Mouse (Mus musculus) G1E (cell line): ENCODE measurements at regions not wholly inside any gene's neighbourhood (a gene's known extent, or its start where the extent isn't known, plus 50 kb on each side); places are given as distances from the start of the nearest gene placed in this dataset.

Experiments used
- CTCF ChIP-seq: IDR thresholded peaks from 2 replicates; pipeline ENCODE4 v1.5.1; 2012; ENCODE audit warnings: low read depth, low read length, inconsistent platforms, mixed read lengths
- GATA1 ChIP-seq: IDR thresholded peaks from 2 replicates; pipeline ENCODE4 v1.6.1; 2012; ENCODE audit warnings: borderline replicate concordance, low read length, inconsistent platforms, mixed read lengths
- GATA2 ChIP-seq: IDR thresholded peaks from 2 replicates; pipeline ENCODE4 v1.6.1; 2012; ENCODE audit warnings: low read depth, low read length, inconsistent platforms, borderline replicate concordance
- POLR2AphosphoS5 ChIP-seq: IDR thresholded peaks from 2 replicates; pipeline ENCODE4 v1.6.1; 2012; ENCODE audit warnings: low read depth, low read length, inconsistent platforms; ENCODE audit not compliant: insufficient replicate concordance
- TAL1 ChIP-seq: conservative IDR thresholded peaks from 2 replicates; pipeline ENCODE4 v1.6.1; 2012; ENCODE audit warnings: low read depth, low read length, inconsistent platforms, mixed read lengths

DNA sequence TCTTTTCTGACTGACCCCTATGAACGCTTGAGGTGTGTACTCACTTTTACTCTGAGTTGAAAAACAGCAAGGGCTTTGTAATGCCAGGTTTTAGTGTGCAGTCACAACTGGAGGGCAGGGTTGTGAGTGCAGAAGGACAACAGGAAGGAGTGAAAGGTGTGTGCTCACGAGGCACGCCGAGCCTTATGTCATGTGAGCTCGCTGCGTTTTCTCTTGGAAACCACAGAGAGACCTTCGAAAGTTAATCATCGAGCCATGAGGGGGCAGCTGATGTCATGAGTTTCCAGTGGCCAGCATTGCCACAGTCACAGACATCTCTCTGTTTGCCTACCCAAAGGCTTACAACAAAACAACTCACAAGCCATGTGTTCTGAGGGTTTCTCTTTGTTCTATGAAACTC lies 70.0 kb upstream of the Tut7 start:
- TF ChIP-seq CTCF (no peak), TAL1 (no peak), POLR2AphosphoS5 (no peak), GATA1 (no peak), GATA2 (no peak)
